Mouse (Mus musculus): Measurements from ENCODE around the gene Zfp459. TPM values are rescaled to one million over a fixed set of nuclear protein-coding genes. Genes with fewer than 3 reads are reported as not detected.
A peak's percentile ranks its signal among the peaks of the same experiment; 100 is the strongest.
"Not testable (repeated sequence)": the region's sequence is repeated elsewhere in the genome, so short reads cannot be mapped to it uniquely, and the experiment has no call there.

The Zfp459 gene
- polyA plus RNA-seq, 1 experiment from 2014 or later: 1.7 TPM

GRCm38 (mm10) chr13:67415759-67416158, 5.5 kb downstream of the Zfp459 start:
- no peak overlapping the region for H3K9ac ChIP-seq

GRCm38 (mm10) chr13:67413634-67414033, 7.6 kb downstream of the Zfp459 start:
- ATAC-seq (ENCODE audit: borderline replicate concordance, extremely low read depth, low FRiP score, low TSS enrichment); H3K4me2 ChIP-seq; H3K9me3 ChIP-seq; H3K4me3 ChIP-seq; H3K9ac ChIP-seq; H3K4me1 ChIP-seq; H3K27me3 ChIP-seq; H3K27ac ChIP-seq; H3K36me3 ChIP-seq: not testable (repeated sequence)
- 65% methylated on average over 3 of the region's 3 CpGs for WGBS

More at GRCm38 (mm10) chr13:67415759-67416158, 5.5 kb downstream of the Zfp459 start:
- H3K9me3 ChIP-seq: no peaks in the 10 kb centered on the region
- no peaks in the 10 kb centered on the region for H3K4me1 ChIP-seq
- no peaks in the 10 kb centered on the region for H3K36me3 ChIP-seq
- H3K4me3 ChIP-seq: no peak overlapping the region
- no peak for ATAC-seq (ENCODE audit: borderline replicate concordance, extremely low read depth, low FRiP score, low TSS enrichment)
- no peak overlapping the region for H3K27ac ChIP-seq
- H3K27me3 ChIP-seq: no peaks in the 10 kb centered on the region
- H3K4me2 ChIP-seq: no peak overlapping the region
- 84% methylated on average over 6 of the region's 6 CpGs for WGBS

- peak within 1 kb of the TSS; percentile 56 for H3K9ac ChIP-seq
- peak within 1 kb of the TSS; percentile 71 for H3K4me3 ChIP-seq
- not testable (repeated sequence) for H3K4me1 ChIP-seq, H3K9me3 ChIP-seq, H3K36me3 ChIP-seq, H3K27me3 ChIP-seq
- WGBS: 3% methylated on average over 14 of the region's 16 CpGs
- peak within 1 kb of the TSS; percentile 70 for H3K27ac ChIP-seq
- H3K4me2 ChIP-seq: peak within 1 kb of the TSS; percentile 56
- ATAC-seq (ENCODE audit: borderline replicate concordance, extremely low read depth, low FRiP score, low TSS enrichment): peak; percentile 95
These were observed 21.9 kb downstream of the Zfp459 start, which contains the start of gene Zfp429 for GRCm38 (mm10) chr13:67399183-67399903. Zfp429 (minus strand) TSS chr13:67399819.

GRCm38 (mm10) chr13:67376255-67376654, 45.0 kb downstream of the Zfp459 start:
- not testable (repeated sequence) for H3K4me3 ChIP-seq; H3K36me3 ChIP-seq; H3K27me3 ChIP-seq; H3K9ac ChIP-seq; H3K27ac ChIP-seq; ATAC-seq (ENCODE audit: borderline replicate concordance, extremely low read depth, low FRiP score, low TSS enrichment); H3K9me3 ChIP-seq; H3K4me1 ChIP-seq; H3K4me2 ChIP-seq
- 75% methylated on average over 3 of the region's 3 CpGs for WGBS

GRCm38 (mm10) chr13:67375050-67375911, 45.9 kb downstream of the Zfp459 start, which contains the start of the genes Gm28041 and Zfp456:
Gm28041 (minus strand) TSS chr13:67375733.
Zfp456 (minus strand) TSS chr13:67375810.
- Histone ChIP-seq H3K4me2 (peak within 1 kb of the TSS; percentile 60), H3K9ac (peak within 1 kb of the TSS; percentile 36), H3K4me3 (peak within 1 kb of the TSS; percentile 54)
- H3K4me1 ChIP-seq, H3K27me3 ChIP-seq, H3K36me3 ChIP-seq, H3K27ac ChIP-seq, H3K9me3 ChIP-seq: not testable (repeated sequence)
- ATAC-seq (ENCODE audit: borderline replicate concordance, extremely low read depth, low FRiP score, low TSS enrichment): peak; percentile 91; the same call in 1 of the 2 replicates
- WGBS: 14% methylated on average over 14 of the region's 15 CpGs

- ATAC-seq (ENCODE audit: borderline replicate concordance, extremely low read depth, low FRiP score, low TSS enrichment): peak; percentile 94
- Histone ChIP-seq H3K4me3 (peak within 1 kb of the TSS; percentile 68), H3K27ac (peak within 1 kb of the TSS; percentile 38), H3K9me3 (no peaks in the 10 kb centered on the region), H3K4me2 (peak within 1 kb of the TSS; percentile 70), H3K36me3 (no peaks in the 10 kb centered on the region), H3K4me1 (peaks cover 11% of the 10 kb centered on the region; the same call in 1 of the 2 replicates), H3K27me3 (no peaks in the 10 kb centered on the region), H3K9ac (peak within 1 kb of the TSS; percentile 69)
- under 1% methylated on average over 15 of the region's 15 CpGs for WGBS
These were observed 61.0 kb downstream of the Zfp459 start, which contains the start of the genes Gm28044 and Zfp953 for GRCm38 (mm10) chr13:67360131-67360744. Gm28044 (minus strand) TSS chr13:67360536. Zfp953 (minus strand) TSS chr13:67360605.

Other genes starting within 250 kb of the Zfp459 start
- gene Rsl1, start 248.2 kb downstream of the Zfp459 start, polyA plus RNA-seq (2015; fragmentation: Nextera tagmentation; extraction: Ambion mirVana): 9.0 and 9.1 TPM in 2 replicates
- gene Zfp455, start 226.9 kb downstream of the Zfp459 start, polyA plus RNA-seq (2015; fragmentation: Nextera tagmentation; extraction: Ambion mirVana): 1.6 and 1.9 TPM in 2 replicates
- 1.5 TPM in 2 replicates for gene Zfp458, start 143.0 kb downstream of the Zfp459 start, polyA plus RNA-seq (2015; fragmentation: Nextera tagmentation; extraction: Ambion mirVana)
- gene Zfp457, start 114.9 kb downstream of the Zfp459 start, polyA plus RNA-seq (2015; fragmentation: Nextera tagmentation; extraction: Ambion mirVana): 0.21 and 0.92 TPM in 2 replicates
- gene Zfp595, start 88.8 kb downstream of the Zfp459 start, polyA plus RNA-seq (2015; fragmentation: Nextera tagmentation; extraction: Ambion mirVana): 2.7 and 2.8 TPM in 2 replicates
- 0.64 TPM in 1 of 2 replicates, not detected in the other for gene Gm28044, start 60.9 kb downstream of the Zfp459 start, polyA plus RNA-seq (2015; fragmentation: Nextera tagmentation; extraction: Ambion mirVana)
- gene Zfp953, start 60.8 kb downstream of the Zfp459 start, polyA plus RNA-seq (2015; fragmentation: Nextera tagmentation; extraction: Ambion mirVana): 0.93 and 1.1 TPM in 2 replicates
- gene Gm28041, start 45.7 kb downstream of the Zfp459 start, polyA plus RNA-seq (2015; fragmentation: Nextera tagmentation; extraction: Ambion mirVana): 0.46 and 0.48 TPM in 2 replicates
- gene Zfp456, start 45.6 kb downstream of the Zfp459 start, polyA plus RNA-seq (2015; fragmentation: Nextera tagmentation; extraction: Ambion mirVana): 1.8 and 1.9 TPM in 2 replicates
- gene Zfp429, start 21.6 kb downstream of the Zfp459 start, polyA plus RNA-seq (2015; fragmentation: Nextera tagmentation; extraction: Ambion mirVana): 6.8 and 7.7 TPM in 2 replicates
- gene Zfp874a, start 30.2 kb upstream of the Zfp459 start, polyA plus RNA-seq (2015; fragmentation: Nextera tagmentation; extraction: Ambion mirVana): 9.6 TPM in 2 replicates
- gene Zfp874b, start 62.8 kb upstream of the Zfp459 start, polyA plus RNA-seq (2015; fragmentation: Nextera tagmentation; extraction: Ambion mirVana): 2.1 and 3.8 TPM in 2 replicates
- 12.9 and 14.1 TPM in 2 replicates for gene Zfp58, start 79.1 kb upstream of the Zfp459 start, polyA plus RNA-seq (2015; fragmentation: Nextera tagmentation; extraction: Ambion mirVana)
- not detected in 2 replicates for gene Gm26965, start 104.7 kb upstream of the Zfp459 start, polyA plus RNA-seq (2015; fragmentation: Nextera tagmentation; extraction: Ambion mirVana)
- 22.3 and 22.8 TPM in 2 replicates for gene Zfp87, start 104.8 kb upstream of the Zfp459 start, polyA plus RNA-seq (2015; fragmentation: Nextera tagmentation; extraction: Ambion mirVana)
- 14.5 and 14.7 TPM in 2 replicates for gene Zfp748, start 132.4 kb upstream of the Zfp459 start, polyA plus RNA-seq (2015; fragmentation: Nextera tagmentation; extraction: Ambion mirVana)
- gene Zfp729b, start 188.3 kb upstream of the Zfp459 start, polyA plus RNA-seq (2015; fragmentation: Nextera tagmentation; extraction: Ambion mirVana): 3.5 and 4.4 TPM in 2 replicates
- not detected in 2 replicates for gene Gm49345, start 216.4 kb upstream of the Zfp459 start, polyA plus RNA-seq (2015; fragmentation: Nextera tagmentation; extraction: Ambion mirVana)
- gene Zfp729a, start 216.4 kb upstream of the Zfp459 start, polyA plus RNA-seq (2015; fragmentation: Nextera tagmentation; extraction: Ambion mirVana): 2.4 and 2.7 TPM in 2 replicates